Mouse (Mus musculus) adrenal gland, postnatal 25 days (tissue): ENCODE data around the gene Gnao1. TPM values are rescaled to one million over a fixed set of nuclear protein-coding genes. Genes with fewer than 3 reads are reported as not detected.
A peak's percentile ranks its signal among the peaks of the same experiment; 100 is the strongest.

Experiments used
- DNase-seq: peaks from one replicate; pipeline ENCODE4 v3.0.0; 2021; ENCODE audit warnings: mixed read lengths
- microRNA-seq, 2 experiments: library from miRNA; unstranded; fragments of <30 nt; microRNA quantifications; one replicate each; pipeline ENCODE4 v1.2.0; 2021
- total RNA-seq: library from RNA; stranded (reverse); gene quantifications from 2 replicates; pipeline ENCODE4 v1.2.3, GENCODE M21; 2021

Gene Gnao1
- total RNA-seq, 1 experiment from 2014 or later: 37.9 TPM

DNA sequence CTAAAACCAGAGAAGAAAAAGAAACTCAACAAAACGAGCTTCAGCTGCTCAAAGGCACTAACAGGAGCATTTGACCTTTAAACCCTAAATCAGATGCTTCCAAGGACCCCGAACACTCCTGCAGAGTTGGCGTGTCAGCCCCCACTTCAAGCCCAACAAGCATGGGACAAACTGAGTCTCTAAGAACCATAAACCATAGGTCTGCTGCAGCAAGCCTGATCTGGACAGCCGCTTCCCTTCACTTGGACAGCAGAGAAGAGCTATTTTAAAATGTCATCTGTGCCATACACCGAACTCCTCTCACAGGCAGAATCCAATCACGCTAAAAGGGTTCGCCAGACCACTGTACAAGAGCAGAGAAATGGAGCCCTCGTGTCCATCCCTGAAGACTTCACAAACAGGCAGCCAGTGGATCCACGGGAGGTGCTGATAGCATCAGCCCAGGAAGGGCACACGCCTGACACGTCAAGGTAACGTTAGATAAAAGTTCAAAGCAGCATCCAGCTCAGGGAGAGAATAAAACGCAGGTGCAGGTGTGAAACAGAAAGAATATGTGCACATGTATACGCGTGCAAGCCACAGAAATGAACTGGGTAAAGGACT, 199.6 kb downstream of the Gnao1 start:
- DNase-seq: no peak

DNA sequence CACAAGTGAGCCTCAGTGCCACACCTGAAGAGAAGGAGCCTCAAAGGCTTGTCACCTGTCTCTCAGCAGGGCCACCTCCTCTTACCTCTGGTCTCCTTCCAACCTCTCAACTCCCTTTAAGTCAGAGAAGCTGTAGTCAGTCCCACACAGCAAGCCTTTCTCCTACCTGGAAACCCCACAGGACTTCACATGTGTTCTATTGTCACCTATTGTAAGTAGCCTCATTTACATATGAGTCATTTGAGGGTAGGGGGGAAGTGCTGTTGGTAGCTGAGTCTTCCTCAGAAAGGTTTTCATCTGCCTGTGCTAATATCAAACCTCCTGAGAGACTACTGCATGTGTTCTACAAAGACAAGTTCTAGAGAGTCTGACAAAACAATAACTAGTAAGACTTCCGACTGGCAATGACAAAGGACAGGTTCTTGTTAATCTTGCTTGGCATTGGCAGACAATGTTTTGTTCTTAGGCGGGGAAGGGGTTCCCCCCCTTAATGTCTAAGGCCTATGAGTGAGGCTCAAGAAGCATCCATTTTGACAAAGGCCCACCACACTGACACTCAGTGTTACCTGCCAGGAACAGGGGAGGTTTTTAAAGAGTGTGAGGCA, 200.4 kb downstream of the Gnao1 start:
- DNase-seq: no peak

DNA sequence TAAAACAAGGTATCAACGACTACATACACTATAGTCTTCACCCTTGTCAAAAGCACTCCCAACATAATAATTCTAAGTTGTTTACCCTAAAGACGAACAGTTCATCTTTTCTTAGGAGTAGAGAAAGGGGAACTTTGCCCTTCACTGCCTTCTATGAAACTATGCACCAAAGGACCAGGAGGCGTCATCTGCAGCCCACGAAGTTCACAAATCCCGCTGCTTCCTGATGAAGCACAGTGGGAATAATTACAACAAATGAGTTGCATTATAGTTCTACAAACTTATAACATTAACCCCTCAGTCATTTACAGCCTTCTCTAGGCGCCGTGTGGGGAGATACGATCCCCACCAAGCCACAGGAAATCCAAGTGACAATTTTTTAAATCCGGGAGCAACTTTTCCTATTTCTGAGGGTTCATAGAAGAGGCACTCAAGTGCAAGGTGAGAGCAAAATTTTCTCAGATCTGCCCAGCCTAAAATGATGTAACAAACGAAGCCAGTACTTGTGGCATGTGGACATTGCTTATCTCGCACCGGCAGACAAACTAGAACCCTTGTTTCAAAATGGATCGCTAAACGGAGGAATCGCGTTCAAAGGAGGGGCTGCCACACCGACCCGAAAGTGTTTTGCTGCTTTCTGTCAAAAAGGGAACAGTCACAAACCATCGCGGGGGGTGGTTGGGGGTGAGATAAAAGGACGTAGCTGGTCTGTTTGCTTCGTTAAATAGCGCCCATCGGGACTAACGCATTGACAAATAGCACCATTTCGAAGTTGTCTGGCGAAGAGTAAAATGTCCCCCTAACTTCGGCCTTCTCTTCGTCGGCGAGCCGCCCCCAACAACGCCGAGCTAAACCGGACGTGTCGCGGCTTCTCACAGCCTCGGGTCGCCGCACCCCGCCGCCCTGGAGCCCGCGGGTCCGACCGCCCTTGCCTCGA, 201.6 kb downstream of the Gnao1 start:
- DNase-seq: no peak

DNA sequence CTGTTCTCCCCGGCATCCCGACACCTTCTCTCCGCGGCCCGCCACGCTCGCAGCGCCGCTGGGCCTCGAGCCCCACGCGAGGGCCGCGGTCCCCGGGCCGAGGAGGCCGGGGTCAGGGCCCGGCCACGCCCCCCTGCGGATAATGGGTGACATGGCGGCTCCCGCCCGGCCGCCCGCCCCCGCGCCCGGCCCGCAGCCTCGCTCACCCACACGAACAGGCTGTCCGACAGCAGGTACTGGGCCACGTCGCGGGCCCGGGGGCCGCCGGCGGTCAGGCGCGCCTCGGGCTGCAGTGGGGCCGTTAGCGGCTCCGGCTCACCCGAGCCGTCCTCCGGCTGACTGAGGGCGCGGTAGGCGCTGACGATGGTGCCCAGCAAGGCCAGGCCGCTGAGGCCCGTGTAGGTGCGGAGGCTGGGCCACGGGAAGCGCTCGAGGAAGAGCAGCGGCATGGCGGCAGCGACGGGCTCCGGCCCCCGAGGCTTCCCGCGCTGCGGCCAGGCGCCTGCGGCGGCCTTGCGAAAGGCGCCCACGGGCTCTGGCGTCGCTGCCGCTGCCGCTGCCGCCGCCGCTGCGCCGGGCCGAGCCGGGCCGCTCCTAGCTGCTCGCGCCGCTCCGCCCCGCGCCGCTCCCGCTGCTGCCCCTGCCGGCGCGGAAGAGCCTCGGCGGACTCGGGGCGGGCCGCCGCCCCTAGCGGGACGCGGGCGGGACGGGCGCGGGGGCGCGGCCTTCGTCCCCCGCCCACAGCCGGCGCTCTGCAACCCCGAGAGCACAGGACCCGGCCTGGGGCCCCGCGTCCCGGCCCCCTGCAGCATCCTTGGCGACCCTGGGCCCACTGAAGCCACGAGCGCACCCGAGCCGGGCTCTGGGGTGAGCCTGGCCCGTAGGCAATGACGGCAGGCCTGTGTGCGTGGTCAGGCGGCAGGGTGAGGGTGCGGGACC, 202.5 kb downstream of the Gnao1 start, which contains the start of gene Amfr:
Gene Amfr, minus strand, starts transcription at position 830 of the 939 bp plus-strand sequence.
- peak; percentile 79 for DNase-seq

DNA sequence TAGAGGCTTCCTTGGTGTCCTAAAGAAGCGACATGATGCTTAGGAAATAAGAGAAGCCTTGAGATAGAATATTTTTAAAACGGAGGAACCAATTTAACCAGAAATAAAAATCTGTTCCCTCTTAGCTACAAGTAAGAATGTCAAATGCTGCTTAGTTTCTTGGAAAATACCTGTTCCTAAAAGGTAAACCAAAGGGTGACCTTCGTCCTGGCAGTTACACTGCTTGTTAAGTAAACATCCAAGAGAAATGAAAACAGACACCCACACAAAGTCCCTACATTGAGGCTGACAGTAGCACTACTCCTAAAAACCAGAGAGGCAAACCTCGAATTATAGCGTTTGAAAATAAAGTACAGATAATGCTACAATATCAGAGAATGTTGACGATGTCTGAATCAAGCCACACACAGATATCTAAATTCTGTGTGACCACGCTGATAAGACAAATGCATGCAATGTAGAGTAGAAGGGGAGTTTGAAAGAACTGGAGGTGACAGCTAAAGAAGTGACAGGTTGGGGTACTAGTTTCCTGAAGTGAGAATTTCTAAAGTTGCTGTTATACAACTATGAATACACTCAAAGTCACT, 203.4 kb downstream of the Gnao1 start:
- DNase-seq: no peak

Small RNAs within 50 kb of the gene (microRNA-seq; reads per million reads assigned to microRNA genes)
- gene Gm24159: 0 reads per million in 2 experiments

Other genes starting within 250 kb of the Gnao1 start
- gene Amfr, start 202.9 kb downstream of the Gnao1 start, total RNA-seq: 294 and 300 TPM in 2 replicates
- 38.0 and 44.5 TPM in 2 replicates for gene Nudt21, start 227.1 kb downstream of the Gnao1 start, total RNA-seq
- 16.0 and 21.1 TPM in 2 replicates for gene Ogfod1, start 227.2 kb downstream of the Gnao1 start, total RNA-seq